Mouse (Mus musculus): Measurements from ENCODE around the gene Eid1. TPM values are rescaled to one million over a fixed set of nuclear protein-coding genes. Genes with fewer than 3 reads are reported as not detected.

Eid1 gene
- total RNA-seq (2014; fragmentation: Nextera tagmentation): 56.0 and 59.1 TPM in 2 replicates
- total RNA-seq (2017): 131 and 165 TPM in 2 replicates

DNA sequence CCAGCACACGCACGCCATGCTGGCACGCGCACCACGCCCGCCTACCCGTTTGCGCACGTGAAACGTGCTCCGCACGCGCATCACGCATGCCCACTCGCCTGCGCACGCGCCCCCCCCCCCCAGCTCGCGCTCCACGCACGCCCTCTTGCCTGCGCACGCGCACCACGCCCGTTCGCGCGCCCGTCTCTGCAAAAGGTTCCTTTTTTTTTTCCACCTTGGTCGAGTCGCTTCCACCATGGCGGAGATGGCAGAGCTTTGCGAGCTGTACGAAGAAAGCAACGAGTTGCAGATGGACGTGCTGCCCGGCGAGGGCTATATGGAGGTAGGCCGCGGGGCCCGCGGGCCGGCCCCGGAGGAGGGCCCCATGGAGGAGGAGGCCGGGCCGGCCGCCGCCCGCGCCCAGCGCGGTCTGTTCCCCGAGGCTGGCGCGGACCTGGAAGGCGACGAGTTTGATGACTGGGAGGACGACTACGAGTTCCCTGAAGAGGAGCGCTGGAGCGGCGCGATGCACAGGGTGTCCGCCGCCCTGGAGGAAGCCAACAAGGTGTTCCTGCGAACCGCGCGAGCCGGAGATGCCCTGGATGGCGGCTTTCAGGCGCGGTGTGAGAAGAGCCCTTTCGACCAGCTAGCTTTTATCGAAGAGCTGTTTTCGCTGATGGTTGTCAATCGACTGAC lies at the start of gene Eid1:
TSS of gene Eid1 (plus strand) at position 139 of the 675 bp plus-strand sequence.
- peak; percentile 76 for ATAC-seq (replicated peaks; ENCODE audit: low FRiP score, low TSS enrichment, poor library complexity, severe bottlenecking)

GRCm38 (mm10) chr2:125623211-125623610 lies 49.7 kb upstream of the Eid1 start:
- ATAC-seq (replicated peaks; ENCODE audit: low FRiP score, low TSS enrichment, poor library complexity, severe bottlenecking): peak; percentile 31; the same call in 1 of the 2 replicates

DNA sequence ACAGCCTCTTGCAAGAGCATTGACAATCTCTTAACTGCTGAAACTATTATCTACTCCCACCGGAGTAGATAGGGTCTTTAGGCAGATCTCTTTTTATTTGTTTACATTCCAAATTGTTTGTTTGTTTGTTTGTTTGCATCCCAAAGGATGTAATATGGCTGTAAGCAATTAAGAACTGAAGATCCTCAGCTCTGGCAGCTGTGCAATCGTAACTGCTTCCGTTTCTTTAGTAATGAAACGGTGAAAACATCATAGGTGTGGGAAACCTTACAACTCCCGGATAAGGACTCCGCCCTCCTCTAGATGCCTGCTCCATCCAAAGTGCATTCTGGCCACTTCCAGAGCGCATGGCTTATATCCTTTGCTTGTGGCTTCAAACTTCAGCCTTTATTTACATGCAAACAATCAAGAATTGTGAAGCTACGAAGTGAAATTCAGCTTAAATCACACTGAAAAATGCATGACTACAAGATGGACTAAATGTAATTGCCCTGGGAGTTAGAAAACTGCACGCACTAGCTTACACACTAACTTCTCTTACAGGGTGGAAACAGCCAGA lies 48.7 kb upstream of the Eid1 start:
- no peak for ATAC-seq (replicated peaks; ENCODE audit: low FRiP score, low TSS enrichment, poor library complexity, severe bottlenecking)

- peak; percentile 97 for ATAC-seq (replicated peaks; ENCODE audit: low FRiP score, low TSS enrichment, poor library complexity, severe bottlenecking)
These were observed 48.0 kb upstream of the Eid1 start, which contains the start of gene Cep152 for GRCm38 (mm10) chr2:125624837-125625351. TSS of gene Cep152 (minus strand) at chr2:125625113.

GRCm38 (mm10) chr2:125626536-125626935 lies 46.4 kb upstream of the Eid1 start:
- ATAC-seq (replicated peaks; ENCODE audit: low FRiP score, low TSS enrichment, poor library complexity, severe bottlenecking): no peak

DNA sequence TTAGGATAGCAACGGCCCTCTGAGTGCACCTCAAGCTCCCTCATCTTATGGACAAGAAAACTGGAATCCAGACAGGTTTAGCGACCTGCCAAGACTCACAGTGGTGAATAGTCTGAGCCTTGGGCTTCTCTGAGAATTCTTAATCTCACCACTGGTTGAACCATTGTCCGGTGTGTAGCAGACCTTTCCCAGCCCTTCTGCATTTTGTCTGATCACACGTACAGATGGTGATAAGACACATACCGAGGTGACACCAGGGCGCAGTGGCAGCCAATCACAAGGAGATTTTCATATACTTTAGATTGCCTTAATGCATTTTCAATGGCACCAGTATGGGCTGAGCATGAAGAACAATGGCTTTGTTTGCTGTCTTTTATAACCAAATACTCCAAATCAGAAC lies 44.4 kb upstream of the Eid1 start:
- ATAC-seq (replicated peaks; ENCODE audit: low FRiP score, low TSS enrichment, poor library complexity, severe bottlenecking): no peak

DNA sequence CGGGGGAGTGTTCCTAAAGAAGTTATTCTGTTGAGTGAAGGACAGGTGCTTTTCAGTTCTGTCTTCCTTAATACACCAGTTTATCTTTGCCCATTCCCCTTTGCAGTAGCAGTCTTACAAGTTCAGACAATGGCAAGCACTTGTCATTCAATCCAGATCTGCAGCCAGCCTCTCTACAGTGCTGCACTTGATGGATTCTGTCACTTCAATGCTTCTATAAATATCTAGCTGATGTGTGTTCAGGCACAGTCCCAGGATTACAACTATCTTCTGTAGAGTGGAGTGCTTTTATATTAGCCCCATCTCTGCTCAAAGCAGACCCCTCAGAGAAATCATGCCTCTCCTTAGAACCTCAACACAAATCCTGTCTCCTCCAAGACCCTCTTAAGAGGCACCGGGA lies 42.9 kb upstream of the Eid1 start:
- ATAC-seq (replicated peaks; ENCODE audit: low FRiP score, low TSS enrichment, poor library complexity, severe bottlenecking): no peak

DNA sequence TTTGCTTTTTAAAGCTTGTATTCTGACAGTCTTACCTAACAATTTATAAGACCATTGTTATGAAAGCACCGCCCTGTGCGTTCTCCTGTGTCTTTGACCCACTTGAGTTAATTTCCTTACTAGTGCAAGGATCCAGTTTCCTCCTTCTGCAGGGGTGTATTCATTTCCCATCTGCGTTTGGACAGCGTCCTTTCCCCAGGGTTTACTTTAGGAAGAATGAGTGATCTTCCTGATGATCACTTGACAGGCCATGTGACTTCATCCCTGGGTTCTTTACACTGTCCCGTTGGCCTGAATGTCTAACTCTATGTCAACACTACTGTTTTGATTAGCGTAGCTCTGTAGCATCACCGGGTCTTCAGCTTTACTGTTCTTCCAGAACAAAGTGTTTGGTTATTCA lies 35.6 kb upstream of the Eid1 start:
- no peak for ATAC-seq (replicated peaks; ENCODE audit: low FRiP score, low TSS enrichment, poor library complexity, severe bottlenecking)

- ATAC-seq (replicated peaks; ENCODE audit: low FRiP score, low TSS enrichment, poor library complexity, severe bottlenecking): no peak
These were observed 28.0 kb upstream of the Eid1 start for GRCm38 (mm10) chr2:125644912-125645311.

DNA sequence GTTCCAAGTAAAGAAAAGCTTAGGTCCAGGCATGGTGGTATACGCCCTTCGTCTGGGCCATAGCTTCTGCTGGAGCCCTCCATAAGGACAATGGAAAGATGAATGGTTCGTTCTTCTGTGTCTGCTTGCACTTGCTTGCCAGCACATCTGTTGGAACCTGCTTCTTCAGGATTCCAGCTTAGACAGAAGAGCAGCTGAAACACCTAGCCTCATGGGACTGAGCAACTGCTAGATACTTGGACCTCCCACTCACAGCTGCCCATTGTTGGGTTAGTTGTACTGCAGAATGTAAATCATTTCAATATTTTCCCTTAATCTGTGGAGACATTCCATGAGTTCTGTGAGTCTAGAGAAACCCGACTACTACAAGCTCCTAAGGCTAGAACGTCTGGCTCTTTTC lies 22.9 kb upstream of the Eid1 start:
- ATAC-seq (replicated peaks; ENCODE audit: low FRiP score, low TSS enrichment, poor library complexity, severe bottlenecking): no peak

DNA sequence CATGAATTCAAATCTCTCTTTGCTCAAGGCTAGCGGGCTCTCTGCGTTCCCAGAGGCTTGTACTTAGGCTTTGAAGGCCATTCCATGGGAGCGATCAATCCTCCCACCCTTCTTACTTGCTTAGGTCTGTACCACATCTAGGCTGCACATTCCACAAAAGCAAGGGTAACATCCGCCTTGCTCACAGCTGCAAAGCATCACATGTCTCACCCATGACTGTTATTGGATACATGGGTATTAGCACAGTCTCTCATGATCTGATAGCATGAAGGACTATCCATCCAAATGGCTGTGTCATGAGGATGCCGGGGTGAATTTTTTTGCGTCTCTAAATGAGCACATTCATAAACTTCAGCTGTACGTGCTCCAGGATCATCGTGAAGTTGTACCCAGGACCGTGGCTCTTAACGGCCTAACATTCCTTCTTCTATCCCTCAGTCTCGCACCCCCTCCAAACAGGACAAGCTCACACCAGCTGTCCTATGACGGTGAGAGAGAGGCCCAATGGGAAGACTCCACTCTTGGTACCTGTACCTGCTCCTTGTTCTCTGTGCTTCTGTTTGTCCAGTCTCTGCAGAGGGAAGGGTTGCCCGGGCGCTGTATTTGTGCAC lies 22.0 kb upstream of the Eid1 start:
- no peak for ATAC-seq (replicated peaks; ENCODE audit: low FRiP score, low TSS enrichment, poor library complexity, severe bottlenecking)

GRCm38 (mm10) chr2:125651563-125651962 lies 21.3 kb upstream of the Eid1 start:
- ATAC-seq (replicated peaks; ENCODE audit: low FRiP score, low TSS enrichment, poor library complexity, severe bottlenecking): no peak

DNA sequence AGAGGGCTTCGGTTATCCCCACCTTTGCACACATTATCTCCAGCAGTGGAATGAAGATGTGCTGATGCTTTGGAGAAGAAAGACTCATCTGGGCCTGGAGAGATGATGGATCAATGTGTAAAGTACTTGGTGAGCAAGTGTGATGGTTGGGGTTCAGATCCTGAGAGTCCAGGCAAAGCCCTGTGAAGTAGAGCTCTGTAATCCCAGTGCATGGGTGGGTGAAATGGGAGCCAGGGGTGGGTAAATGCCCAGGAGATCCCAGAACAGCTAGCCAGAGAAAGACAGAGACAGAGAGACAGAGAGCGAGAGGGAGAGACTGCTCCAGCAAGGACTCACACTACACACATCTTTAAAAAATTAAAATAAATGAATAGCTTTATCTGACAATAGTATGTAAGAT lies 19.6 kb upstream of the Eid1 start:
- ATAC-seq (replicated peaks; ENCODE audit: low FRiP score, low TSS enrichment, poor library complexity, severe bottlenecking): no peak

DNA sequence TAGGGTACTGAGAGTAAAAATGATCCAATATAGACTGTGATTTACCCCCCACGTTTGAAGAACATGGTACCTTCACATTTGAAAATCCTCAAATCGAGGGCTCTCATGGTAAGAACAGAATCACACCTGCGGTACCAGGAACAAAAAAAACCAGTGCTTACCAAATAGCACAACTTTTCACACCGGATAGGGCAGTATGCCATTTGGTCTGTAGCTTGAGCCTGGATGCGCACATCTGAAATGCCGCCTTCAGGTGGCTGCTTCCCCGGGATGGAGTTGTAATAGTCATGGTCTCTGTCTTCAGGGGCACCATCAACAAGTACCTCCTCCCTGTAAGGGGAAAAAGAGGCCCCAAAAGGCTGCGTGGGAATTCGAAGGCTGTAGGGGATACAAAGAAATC lies 17.5 kb upstream of the Eid1 start:
- no peak for ATAC-seq (replicated peaks; ENCODE audit: low FRiP score, low TSS enrichment, poor library complexity, severe bottlenecking)

DNA sequence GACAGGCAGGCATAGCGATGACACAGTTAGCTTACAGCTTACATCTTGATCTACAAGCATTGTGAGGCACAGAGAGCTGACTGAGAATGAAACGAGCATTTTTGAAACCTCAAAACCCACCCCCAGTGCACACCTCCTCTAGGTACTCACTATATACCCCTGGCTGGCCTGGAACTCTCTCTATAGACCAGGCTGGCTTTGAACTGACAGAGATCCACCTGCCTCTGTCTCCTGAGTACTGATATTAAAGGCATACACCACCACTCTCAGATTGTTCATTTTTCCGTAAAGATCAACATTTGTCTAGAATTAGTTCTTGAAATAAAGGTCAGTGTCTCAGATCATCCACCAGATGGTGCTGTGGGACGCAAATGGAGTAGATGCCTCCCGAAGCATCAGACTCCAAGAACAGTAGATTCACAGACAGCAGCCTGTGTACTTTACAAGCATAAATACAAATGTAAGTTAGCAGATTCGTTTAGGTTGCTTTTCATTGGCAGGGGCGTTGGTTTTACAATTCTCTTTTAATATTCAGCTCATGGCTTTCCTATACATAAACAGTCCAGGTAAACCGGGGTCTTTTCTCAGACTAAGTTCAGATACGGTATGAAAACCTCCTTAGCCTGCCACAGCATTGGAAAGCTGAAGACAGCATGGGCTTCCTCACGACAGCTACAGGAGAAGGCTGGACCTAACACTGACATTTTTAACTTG lies 12.9 kb upstream of the Eid1 start:
- peak; percentile 85 for ATAC-seq (replicated peaks; ENCODE audit: low FRiP score, low TSS enrichment, poor library complexity, severe bottlenecking)

GRCm38 (mm10) chr2:125660537-125661130 lies 12.3 kb upstream of the Eid1 start:
- ATAC-seq (replicated peaks; ENCODE audit: low FRiP score, low TSS enrichment, poor library complexity, severe bottlenecking): no peak

DNA sequence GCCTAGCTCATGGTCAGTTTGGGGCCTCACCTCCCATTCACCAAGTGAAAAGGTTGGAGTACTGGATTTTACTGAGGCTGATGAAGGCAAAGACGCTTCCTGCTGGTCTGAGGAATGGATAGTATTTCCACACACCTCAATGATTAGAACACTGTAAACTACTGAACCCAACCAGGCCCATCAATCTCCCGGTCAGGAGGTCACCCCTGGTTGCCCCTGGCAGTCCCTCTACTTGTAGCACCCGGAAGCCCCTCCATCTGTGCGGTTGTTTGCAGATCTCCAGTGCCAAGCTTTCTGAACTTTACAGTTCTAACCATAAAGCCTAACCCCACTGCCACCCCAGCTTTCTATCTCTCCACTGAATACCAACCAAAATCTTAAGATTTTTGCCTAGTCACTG lies 11.7 kb upstream of the Eid1 start:
- no peak for ATAC-seq (replicated peaks; ENCODE audit: low FRiP score, low TSS enrichment, poor library complexity, severe bottlenecking)

GRCm38 (mm10) chr2:125662517-125662916 lies 10.4 kb upstream of the Eid1 start:
- no peak for ATAC-seq (replicated peaks; ENCODE audit: low FRiP score, low TSS enrichment, poor library complexity, severe bottlenecking)

DNA sequence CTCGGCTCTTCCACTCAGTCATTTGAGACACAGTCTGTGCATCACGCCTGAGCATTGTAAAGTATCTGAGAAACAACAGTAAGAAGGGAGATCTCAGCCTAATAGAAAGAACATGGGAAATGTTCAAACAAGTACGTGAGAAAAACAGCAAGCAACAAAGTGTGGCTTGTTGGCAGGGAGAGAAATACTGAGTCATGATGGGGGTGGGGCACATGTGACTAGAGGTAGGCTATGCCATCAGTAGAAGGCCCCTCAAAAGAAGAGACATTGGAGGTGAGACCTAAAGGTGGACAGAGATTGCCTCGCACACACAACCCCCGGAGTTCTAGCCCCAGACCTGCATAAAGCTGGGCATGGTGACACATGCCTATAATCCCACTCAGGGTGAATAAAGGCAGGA lies 7.7 kb upstream of the Eid1 start:
- no peak for ATAC-seq (replicated peaks; ENCODE audit: low FRiP score, low TSS enrichment, poor library complexity, severe bottlenecking)

- peak; percentile 49 for ATAC-seq (replicated peaks; ENCODE audit: low FRiP score, low TSS enrichment, poor library complexity, severe bottlenecking)
These were observed 7.0 kb upstream of the Eid1 start for GRCm38 (mm10) chr2:125665909-125666308.

All from megakaryocyte-erythroid progenitor cell, adult 5-6 weeks (primary cell).